Mouse (Mus musculus): Measurements from ENCODE around the gene Ugt1a6a.

- TF ChIP-seq CTCF (IDR thresholded peaks at IDR 0.05; ENCODE audit: low read depth, low read length) = no peak
- no peak for TF ChIP-seq POLR2A (IDR thresholded peaks at IDR 0.05; ENCODE audit: extremely low read depth, insufficient read depth, low read length)
Measured at GRCm38 (mm10) chr1:88136646-88137045, 2.0 kb downstream of the Ugt1a6a start.
